Mouse (Mus musculus) limb, embryonic 12.5 days (tissue): ENCODE measurements around the gene Crybg1. TPM values are rescaled to one million over a fixed set of nuclear protein-coding genes. Genes with fewer than 3 reads are reported as not detected.
"Not testable (repeated sequence)": the region's sequence is repeated elsewhere in the genome, so short reads cannot be mapped to it uniquely, and the experiment has no call there.

ENCODE experiments used
- ATAC-seq: fragments of 200-750 bp; cut with Nextera tagmentation; 2 replicates; pipeline ENCODE4 v1.8.0; 2017; ENCODE audit warnings: low read depth, moderate TSS enrichment; ENCODE audit not compliant: insufficient number of reproducible peaks, insufficient read depth, low FRiP score, low TSS enrichment
- H3K27ac ChIP-seq: fragments of 300-500 bp; sonication (generic); 2 replicates; pipeline ENCODE4 v1.5.1; 2016; ENCODE audit warnings: mild to moderate bottlenecking, moderate library complexity
- H3K27me3 ChIP-seq: fragments of 300-500 bp; sonication (generic); 2 replicates; pipeline ENCODE4 v1.6.1; 2016; ENCODE audit warnings: mild to moderate bottlenecking, moderate library complexity
- H3K36me3 ChIP-seq: fragments of 300-500 bp; sonication (generic); 2 replicates; pipeline ENCODE4 v1.6.1; 2016; ENCODE audit warnings: mild to moderate bottlenecking, moderate library complexity
- H3K4me1 ChIP-seq: fragments of 300-500 bp; sonication (generic); replicated peaks from 2 replicates; pipeline ENCODE4 v1.6.1; 2016
- H3K4me2 ChIP-seq: fragments of 300-500 bp; sonication (generic); 2 replicates; pipeline ENCODE4 v1.6.1; 2016; ENCODE audit warnings: mild to moderate bottlenecking, moderate library complexity
- H3K4me3 ChIP-seq: fragments of 300-500 bp; sonication (generic); replicated peaks from 2 replicates; pipeline ENCODE4 v1.5.1; 2016; ENCODE audit warnings: mild to moderate bottlenecking
- H3K9ac ChIP-seq: fragments of 300-500 bp; sonication (generic); replicated peaks from 2 replicates; pipeline ENCODE4 v1.6.1; 2016; ENCODE audit warnings: mild to moderate bottlenecking, moderate library complexity
- H3K9me3 ChIP-seq: fragments of 300-500 bp; sonication (generic); 2 replicates; pipeline ENCODE4 v1.6.1; 2016; ENCODE audit warnings: mild to moderate bottlenecking, moderate library complexity
- WGBS: fragments of 180-500 bp; shearing (Covaris S2); methylation state at CpG from one replicate; pipeline ENCODE4 v1.1.7; 2016; 5-methylcytosine and 5-hydroxymethylcytosine counted together
- polyA plus RNA-seq: library from polyadenylated mRNA; unstranded; fragments of >200 nt; fragmentation: Nextera tagmentation; extraction: Ambion mirVana; gene quantifications from 2 replicates; pipeline ENCODE4 v1.2.1, GENCODE M21; 2016

Gene Crybg1
- polyA plus RNA-seq, 1 experiment from 2014 or later: 1.2 TPM

DNA sequence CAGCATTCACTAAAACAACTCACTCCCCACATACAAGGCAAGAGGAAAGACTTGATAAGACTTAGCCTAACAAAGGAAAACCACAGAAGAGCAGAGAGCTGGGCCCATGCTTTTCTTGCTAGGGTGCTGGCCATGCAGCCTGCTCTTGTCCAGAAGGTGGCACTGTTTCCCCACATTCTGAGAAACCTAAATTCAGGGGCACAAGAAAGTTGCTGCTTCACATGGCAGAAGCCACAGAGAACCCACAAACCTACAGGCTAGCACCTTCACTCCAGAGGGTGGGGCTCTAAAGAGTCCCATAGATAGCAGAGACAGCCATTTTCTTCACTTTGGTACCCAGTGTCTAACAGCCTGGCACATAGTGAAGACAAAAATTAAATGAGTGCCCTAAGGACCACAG lies 194.7 kb downstream of the Crybg1 start:
- Histone ChIP-seq H3K27ac (no peak overlapping the region), H3K36me3 (0 out of 2 replicates have a peak, but pooled peaks cover 2% of the 10 kb centered on the region), H3K9ac (no peak overlapping the region), H3K4me1 (0 out of 2 replicates have a peak, but pooled peaks cover 4% of the 10 kb centered on the region), H3K4me2 (no peak overlapping the region), H3K9me3 (no peaks in the 10 kb centered on the region), H3K27me3 (no peaks in the 10 kb centered on the region), H3K4me3 (no peak overlapping the region)
- no peak for ATAC-seq

DNA sequence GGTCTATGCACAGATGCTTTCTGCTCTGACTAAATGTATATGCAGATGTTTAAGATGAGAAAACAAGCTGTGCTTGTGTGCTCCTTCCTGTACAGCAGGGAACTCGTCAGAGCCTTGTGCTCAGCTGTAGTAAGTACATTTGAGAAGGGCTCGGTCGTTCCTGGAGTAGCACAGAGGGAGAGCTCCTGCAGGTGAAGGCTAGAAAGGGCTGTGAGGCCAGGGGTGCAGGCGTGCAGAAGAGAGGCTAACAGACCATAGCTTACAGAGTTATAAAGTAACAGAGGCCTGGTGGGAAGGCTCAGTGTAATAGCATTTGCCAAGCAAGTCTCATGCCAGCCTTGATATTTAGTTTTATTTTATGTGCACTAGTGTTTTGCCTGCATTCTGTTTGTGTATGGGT lies 203.2 kb downstream of the Crybg1 start:
- 0 out of 2 replicates have a peak, but pooled peaks cover 4% of the 10 kb centered on the region for H3K4me1 ChIP-seq
- ATAC-seq: no peak
- 68% methylated on average over 4 of the region's 4 CpGs for WGBS
- no peaks in the 10 kb centered on the region for H3K27me3 ChIP-seq
- peaks cover 23% of the 10 kb centered on the region for H3K36me3 ChIP-seq
- peak overlapping the region; percentile 45; the same call in 1 of the 2 replicates for H3K27ac ChIP-seq
- H3K9me3 ChIP-seq: no peaks in the 10 kb centered on the region
- no peak overlapping the region for H3K9ac ChIP-seq
- no peak overlapping the region for H3K4me3 ChIP-seq
- no peak overlapping the region for H3K4me2 ChIP-seq

DNA sequence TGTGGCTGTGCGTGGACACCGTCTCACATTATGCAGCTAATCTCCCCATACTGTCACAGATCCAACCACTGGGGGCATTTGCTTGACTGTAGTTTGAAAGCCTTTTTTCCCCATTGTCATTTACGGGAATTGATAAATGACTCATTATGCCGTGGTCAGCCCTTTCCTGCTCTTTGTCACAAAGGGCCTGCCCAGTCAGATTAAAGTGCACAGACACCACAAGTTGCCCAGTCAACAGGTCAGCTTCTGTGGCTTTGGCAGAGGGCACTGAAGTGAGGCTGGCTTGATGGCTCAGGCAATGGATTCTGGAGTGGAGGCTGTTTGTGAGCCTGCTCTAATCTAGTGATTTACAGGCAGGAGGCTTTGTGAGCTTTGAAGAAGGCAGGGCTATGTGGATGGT lies 204.9 kb downstream of the Crybg1 start:
- Histone ChIP-seq H3K4me1 (0 out of 2 replicates have a peak, but pooled peaks cover 4% of the 10 kb centered on the region), H3K27ac (no peak overlapping the region), H3K36me3 (peaks cover 20% of the 10 kb centered on the region), H3K4me2 (no peak overlapping the region), H3K27me3 (no peaks in the 10 kb centered on the region), H3K9ac (no peak overlapping the region), H3K4me3 (no peak overlapping the region), H3K9me3 (no peaks in the 10 kb centered on the region)
- ATAC-seq: no peak
- 74% methylated on average over 4 of the region's 4 CpGs for WGBS

DNA sequence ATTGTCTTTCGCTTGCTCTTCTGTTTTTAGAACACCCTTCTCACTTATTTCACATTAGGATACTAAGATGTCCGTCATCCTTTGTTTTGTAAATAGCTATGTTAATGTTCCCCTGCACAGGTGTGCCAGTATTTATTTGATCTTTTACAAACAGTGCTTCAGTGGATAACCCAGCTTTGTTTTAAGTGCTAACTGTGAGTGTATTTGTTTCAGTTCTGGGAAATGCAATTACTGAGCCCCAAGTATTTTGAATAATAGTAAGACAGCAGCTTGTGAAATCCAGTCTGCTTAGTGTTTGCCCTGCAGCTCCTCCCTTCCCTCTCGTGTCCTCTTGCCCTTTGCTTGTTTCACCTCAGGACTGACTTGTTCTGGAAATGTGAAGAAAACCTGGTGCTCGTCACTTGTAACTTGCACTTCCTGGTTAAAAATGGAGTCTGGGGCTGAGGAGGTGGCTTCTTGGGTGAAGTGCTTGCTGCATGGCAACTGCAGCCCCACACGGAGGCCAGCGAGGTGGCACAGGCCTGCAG lies 209.5 kb downstream of the Crybg1 start:
- 77% methylated on average over 6 of the region's 6 CpGs for WGBS
- H3K36me3 ChIP-seq: peaks cover 14% of the 10 kb centered on the region; the same call in 1 of the 2 replicates
- no peaks in the 10 kb centered on the region for H3K4me1 ChIP-seq
- H3K27ac ChIP-seq: no peak overlapping the region
- H3K4me2 ChIP-seq: no peak overlapping the region
- H3K9ac ChIP-seq: no peak overlapping the region
- ATAC-seq: no peak
- H3K9me3 ChIP-seq: no peaks in the 10 kb centered on the region
- H3K4me3 ChIP-seq: no peak overlapping the region
- no peaks in the 10 kb centered on the region for H3K27me3 ChIP-seq

DNA sequence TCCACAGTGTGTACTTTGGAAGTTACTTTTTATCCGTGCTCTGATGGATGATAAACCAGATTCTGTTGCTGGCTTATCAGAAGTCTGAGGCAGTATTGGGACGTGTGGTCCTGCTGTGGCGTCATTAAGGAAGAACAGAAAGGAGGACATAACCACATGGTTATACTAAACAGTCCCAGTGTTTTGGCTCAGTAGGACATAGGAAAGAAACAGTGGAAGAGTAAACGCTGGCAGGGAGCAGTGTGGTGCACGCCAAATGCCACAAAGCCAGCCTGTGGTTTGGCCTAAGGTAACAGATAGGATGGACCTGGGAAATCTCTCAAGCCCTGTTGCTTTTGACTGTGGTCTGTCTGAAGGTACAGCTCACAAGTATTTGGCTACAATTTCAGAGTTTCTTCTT lies 220.1 kb downstream of the Crybg1 start:
- Histone ChIP-seq H3K4me2 (no peak overlapping the region), H3K27me3 (no peaks in the 10 kb centered on the region), H3K27ac (no peak overlapping the region), H3K4me1 (no peaks in the 10 kb centered on the region), H3K36me3 (peaks cover 26% of the 10 kb centered on the region), H3K9me3 (no peaks in the 10 kb centered on the region), H3K9ac (no peak overlapping the region), H3K4me3 (no peak overlapping the region)
- 84% methylated on average over 5 of the region's 5 CpGs for WGBS
- ATAC-seq: no peak

DNA sequence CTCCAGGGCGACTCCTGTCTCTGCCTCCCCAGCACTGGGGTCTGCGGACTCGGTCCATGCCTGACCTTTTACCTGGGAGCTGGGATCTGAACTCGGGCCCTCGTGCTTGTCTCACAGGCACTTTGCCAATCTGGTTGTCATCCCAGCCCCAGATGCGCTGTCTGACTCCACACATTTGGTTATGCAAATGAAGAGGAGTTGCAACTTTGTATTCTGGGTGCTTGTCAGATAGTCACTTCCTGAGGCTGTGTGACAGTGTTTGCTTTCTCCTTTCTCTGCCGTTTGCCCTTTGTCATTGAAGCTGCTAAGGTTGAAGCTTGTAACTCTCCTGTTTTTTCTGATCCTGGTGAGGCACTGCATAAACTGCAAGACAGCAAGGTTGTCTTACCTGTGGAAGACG lies 220.9 kb downstream of the Crybg1 start:
- Histone ChIP-seq H3K36me3 (peaks cover 30% of the 10 kb centered on the region), H3K4me1 (no peaks in the 10 kb centered on the region), H3K4me3 (no peak overlapping the region), H3K4me2 (no peak overlapping the region), H3K27me3 (no peaks in the 10 kb centered on the region), H3K9me3 (no peaks in the 10 kb centered on the region), H3K27ac (no peak overlapping the region), H3K9ac (no peak overlapping the region)
- no peak for ATAC-seq
- WGBS: 87% methylated on average over 8 of the region's 8 CpGs

DNA sequence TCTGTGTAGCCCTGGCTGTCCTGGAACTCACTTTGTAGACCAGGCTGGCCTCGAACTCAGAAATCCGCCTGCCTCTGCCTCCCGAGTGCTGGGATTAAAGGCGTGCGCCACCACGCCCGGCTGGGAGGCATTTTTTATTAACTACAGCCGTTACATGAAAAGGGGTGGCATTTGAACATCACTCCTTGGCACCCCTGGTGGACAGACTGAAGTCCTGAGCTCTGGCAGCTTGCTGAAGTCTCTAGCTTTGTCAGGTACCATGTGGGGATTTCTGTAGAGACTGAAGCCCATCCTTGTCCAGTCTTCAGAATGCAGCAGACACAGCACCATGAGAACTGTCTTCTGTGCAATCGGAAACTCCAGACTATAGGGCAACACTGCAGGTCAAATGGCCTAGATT lies 222.9 kb downstream of the Crybg1 start:
- H3K27me3 ChIP-seq, H3K9ac ChIP-seq, H3K9me3 ChIP-seq, H3K4me2 ChIP-seq, H3K4me3 ChIP-seq, H3K4me1 ChIP-seq, ATAC-seq, H3K27ac ChIP-seq: not testable (repeated sequence)
- peaks cover 23% of the 10 kb centered on the region for H3K36me3 ChIP-seq
- WGBS: 90% methylated on average over 9 of the region's 9 CpGs

DNA sequence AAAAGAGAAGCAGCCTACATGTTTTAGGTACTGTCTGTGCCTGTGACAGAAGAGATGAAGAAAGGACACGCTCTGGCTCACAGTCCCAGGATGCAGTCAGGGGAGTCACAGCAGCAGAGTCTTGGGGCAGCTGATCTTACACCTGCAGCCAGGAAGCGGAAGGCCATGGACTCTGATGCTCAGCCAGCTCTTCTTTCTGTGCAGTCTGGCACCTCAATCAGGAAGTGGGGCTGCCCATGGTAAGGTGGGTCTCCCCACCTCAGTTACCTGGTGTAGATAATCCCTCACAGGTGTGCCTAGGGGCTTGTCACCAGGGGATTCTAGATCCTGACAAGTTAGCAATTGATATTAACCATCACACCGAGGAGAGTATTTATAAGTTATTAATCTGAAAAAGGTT lies 225.6 kb downstream of the Crybg1 start:
- 94% methylated on average over 3 of the region's 3 CpGs for WGBS
- Histone ChIP-seq H3K27ac (no peak overlapping the region), H3K4me2 (no peak overlapping the region), H3K4me1 (no peaks in the 10 kb centered on the region), H3K9ac (no peak overlapping the region), H3K27me3 (no peaks in the 10 kb centered on the region), H3K4me3 (no peak overlapping the region), H3K36me3 (peaks cover 13% of the 10 kb centered on the region), H3K9me3 (no peaks in the 10 kb centered on the region)
- ATAC-seq: no peak

DNA sequence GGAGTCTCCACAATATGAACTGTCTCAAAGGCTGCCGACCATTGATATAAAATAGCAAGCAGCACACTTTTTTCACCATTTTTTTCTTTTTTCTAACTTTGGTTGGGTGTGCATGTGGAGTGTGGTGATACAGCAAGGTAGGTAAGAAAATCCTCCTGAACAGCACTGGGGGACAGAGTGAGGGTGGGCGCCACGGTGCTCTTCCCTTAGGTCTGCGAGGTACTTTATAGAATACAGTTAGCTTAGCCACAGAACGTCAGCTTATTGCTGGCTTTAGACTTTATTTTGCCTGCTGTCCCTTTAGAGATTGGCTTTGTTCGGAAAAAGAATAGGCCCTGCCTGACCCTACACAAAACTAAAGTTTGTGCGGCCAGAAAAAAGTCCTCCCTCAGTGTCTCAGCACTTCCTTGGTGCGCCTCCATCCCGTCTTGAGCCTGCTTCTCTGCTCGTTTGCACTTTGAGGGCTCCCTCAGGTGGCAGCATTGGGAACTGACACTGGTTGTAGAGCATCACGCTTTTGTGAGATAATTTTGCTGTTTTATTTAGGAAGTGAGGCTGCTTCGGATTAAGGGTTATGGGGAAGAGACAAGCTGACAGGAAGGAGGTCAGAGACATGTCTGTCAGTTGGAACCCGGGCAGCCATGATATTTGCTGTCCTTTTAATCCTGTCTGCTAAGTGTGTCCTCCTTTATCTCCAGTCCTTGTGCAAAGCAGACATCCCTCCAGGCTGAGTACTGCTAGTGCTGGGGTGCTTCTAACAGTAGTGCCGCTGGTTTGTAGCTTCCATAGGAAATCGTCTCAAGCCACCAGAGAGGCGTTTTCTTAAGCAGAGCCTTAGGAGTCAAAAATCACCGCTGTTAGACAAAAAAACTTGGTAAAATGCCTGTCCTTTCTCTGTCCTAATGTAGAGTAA lies 229.7 kb downstream of the Crybg1 start:
- no peaks in the 10 kb centered on the region for H3K27me3 ChIP-seq
- H3K4me3 ChIP-seq: no peak overlapping the region
- H3K27ac ChIP-seq: no peak overlapping the region
- H3K9me3 ChIP-seq: no peaks in the 10 kb centered on the region
- H3K36me3 ChIP-seq: peaks cover 13% of the 10 kb centered on the region
- 43% methylated on average over 17 of the region's 17 CpGs for WGBS
- no peak overlapping the region for H3K9ac ChIP-seq
- H3K4me1 ChIP-seq: no peaks in the 10 kb centered on the region
- no peak for ATAC-seq
- H3K4me2 ChIP-seq: no peak overlapping the region

DNA sequence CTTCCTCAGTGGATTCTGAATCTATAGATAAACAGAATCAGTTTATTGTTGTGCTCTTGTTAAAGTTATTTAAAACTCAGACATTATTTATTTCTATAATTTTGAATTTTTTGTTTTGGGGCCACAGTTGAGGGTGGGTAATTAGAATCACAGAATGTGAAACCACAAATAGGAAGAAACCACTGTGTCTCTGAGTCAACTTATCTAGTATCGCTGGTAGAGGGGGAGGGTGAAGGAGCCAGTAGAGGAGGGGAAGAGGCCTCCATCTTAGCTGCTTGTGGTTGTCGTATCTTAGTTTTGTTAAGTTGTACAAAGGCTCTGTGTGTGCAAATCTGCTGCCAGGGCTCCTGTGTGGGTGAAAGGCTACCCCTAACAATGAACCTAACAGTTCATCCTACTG lies 231.9 kb downstream of the Crybg1 start:
- Histone ChIP-seq H3K4me1 (no peaks in the 10 kb centered on the region), H3K27ac (no peak overlapping the region), H3K4me2 (no peak overlapping the region), H3K36me3 (0 out of 2 replicates have a peak, but pooled peaks cover 6% of the 10 kb centered on the region), H3K4me3 (no peak overlapping the region), H3K27me3 (no peaks in the 10 kb centered on the region), H3K9ac (no peak overlapping the region), H3K9me3 (no peaks in the 10 kb centered on the region)
- 93% methylated on average over 2 of the region's 2 CpGs for WGBS
- no peak for ATAC-seq

DNA sequence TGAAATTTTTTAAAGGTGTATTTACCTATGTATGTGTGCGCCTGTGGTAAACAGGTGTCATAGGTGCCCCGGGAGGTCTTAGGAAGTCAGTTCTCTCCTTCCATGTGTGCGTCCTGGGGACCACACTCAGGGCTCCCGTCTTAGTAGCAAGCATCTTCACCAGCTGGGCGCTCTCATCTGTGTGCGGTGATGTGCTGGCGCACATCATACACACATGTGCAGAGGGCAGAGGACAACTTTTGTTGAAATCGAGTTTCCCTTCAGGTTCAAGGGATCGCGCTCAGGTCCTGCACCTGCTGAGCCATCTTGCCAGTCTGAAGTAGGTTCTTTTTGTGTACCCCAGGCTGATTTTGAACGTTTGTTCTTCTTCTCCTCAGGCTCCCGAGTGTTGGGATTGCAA lies 232.5 kb downstream of the Crybg1 start:
- no peak overlapping the region for H3K27ac ChIP-seq
- WGBS: 85% methylated on average over 12 of the region's 12 CpGs
- H3K4me3 ChIP-seq: no peak overlapping the region
- no peak overlapping the region for H3K4me2 ChIP-seq
- H3K27me3 ChIP-seq: no peaks in the 10 kb centered on the region
- ATAC-seq: no peak
- 0 out of 2 replicates have a peak, but pooled peaks cover 6% of the 10 kb centered on the region for H3K36me3 ChIP-seq
- no peak overlapping the region for H3K9ac ChIP-seq
- no peaks in the 10 kb centered on the region for H3K4me1 ChIP-seq
- no peaks in the 10 kb centered on the region for H3K9me3 ChIP-seq
